Mouse (Mus musculus): Measurements from ENCODE around the gene Sptbn1.

DNA sequence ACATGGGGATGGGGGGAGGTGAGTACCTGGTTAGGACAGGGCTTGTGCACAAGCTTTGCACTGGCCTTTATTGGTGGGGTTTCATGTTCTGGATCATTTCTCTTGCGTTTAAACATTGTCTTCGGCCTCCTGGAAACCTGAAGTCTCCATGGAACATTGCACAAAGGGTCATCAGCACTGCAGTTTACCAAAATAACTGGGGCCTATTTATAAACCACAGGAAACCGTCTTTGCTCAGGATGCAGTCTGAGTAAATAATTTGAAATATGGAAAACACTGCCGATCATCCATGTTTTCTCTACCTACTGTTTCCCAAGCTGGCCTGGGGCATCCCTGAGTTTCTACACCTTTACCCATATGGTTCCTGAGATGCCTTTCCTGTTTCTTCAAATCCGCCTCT, 13.1 kb upstream of the Sptbn1 start:
- TF ChIP-seq CTCF (IDR thresholded peaks at IDR 0.05; ENCODE audit: borderline replicate concordance, extremely low read depth, insufficient read depth, insufficient read length) (no peak), POLR2A (IDR thresholded peaks at IDR 0.05; ENCODE audit: borderline replicate concordance, extremely low read depth, insufficient read depth, insufficient read length, poor library complexity, severe bottlenecking) (no peak)
